Mouse (Mus musculus) spleen, adult 2 months (tissue): ENCODE data around the gene Dnajb12.

ENCODE experiments used
- CTCF ChIP-seq: fragments of 200-500 bp; IDR thresholded peaks from 2 replicates; pipeline ENCODE4 v1.5.1; 2011; ENCODE audit warnings: mild to moderate bottlenecking, inconsistent platforms; ENCODE audit not compliant: insufficient read depth, insufficient read length, insufficient replicate concordance; ENCODE audit errors: extremely low read depth
- POLR2A ChIP-seq: fragments of 200-500 bp; IDR thresholded peaks from 2 replicates; pipeline ENCODE4 v1.6.1; 2011; ENCODE audit warnings: low read depth, low read length, inconsistent platforms

- no peak for TF ChIP-seq POLR2A
- no peak for TF ChIP-seq CTCF
These were observed 15.7 kb upstream of the Dnajb12 start for GRCm38 (mm10) chr10:59863620-59864019.
